Mouse (Mus musculus): Measurements from ENCODE around the gene Ankk1.

The Ankk1 gene

DNA sequence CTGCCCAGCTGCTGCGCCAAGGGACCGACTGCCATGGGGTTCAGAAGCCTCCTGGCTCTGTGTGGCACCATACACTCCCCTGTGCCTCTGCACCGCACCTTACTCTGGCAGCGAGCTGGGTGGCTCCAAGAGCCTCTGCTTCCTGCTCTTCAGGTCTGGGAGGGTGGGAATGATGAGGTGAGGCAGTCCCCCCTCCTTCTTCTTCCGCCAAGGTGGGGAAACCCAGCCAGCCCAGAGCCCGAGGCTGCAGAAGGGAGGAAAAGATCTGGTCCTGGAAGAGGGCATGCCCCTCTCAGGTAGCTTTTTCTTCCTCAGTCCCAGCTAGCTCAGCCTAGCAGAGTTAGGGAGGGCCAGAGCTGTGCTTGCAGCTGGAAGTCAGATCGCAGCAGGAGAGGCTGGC, at the start of gene Ankk1:
TSS of gene Ankk1 (minus strand) at position 101 of the 400 bp plus-strand sequence.
- in situ Hi-C loops (cut with MboI; ENCODE audit: low sequenced_read_pairs) = no loop called here

DNA sequence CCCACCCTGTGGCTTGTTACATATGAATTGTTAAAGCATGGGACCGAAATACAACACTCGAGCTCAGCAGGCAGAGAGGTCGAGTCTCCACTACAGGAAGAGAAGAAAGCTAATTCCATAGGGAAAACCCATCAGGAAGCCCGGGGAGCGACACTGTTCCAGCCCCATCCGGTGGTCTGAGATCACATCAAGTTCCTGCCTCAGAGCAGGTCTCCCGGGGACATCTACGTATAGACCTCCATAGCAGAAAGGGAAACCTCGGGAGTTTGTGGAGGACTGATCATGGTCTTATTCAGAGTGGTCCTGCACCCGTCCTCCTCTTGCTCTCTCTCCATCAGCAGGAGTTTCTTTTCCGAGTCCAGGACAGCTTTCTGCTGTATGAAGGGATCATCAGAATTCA, 45.3 kb upstream of the Ankk1 start:
- in situ Hi-C loops (cut with MboI; ENCODE audit: low sequenced_read_pairs) = no loop called here

DNA sequence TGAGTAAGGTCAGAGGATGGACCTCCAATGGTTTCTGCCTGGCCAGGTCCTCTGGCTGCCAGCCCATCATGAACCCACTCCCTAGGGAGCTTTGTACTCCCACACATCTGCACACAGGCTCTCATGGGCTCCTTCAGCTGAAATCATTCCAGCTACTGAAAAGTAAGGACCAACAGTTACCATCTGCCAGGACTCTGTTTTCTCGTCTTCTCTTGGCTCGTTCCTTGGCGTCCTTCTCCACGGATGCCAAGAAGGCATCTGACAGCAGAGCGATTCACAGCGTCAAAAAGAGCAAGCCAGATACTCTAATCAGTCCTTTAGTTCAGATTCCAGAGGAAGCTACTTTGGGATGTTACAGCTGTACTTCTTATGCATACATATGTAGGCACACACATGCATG, 44.1 kb upstream of the Ankk1 start:
- in situ Hi-C loops (cut with MboI; ENCODE audit: low sequenced_read_pairs) = no loop called here

- in situ Hi-C loops (cut with MboI; ENCODE audit: low sequenced_read_pairs) = no loop called here
Observed at GRCm38 (mm10) chr9:49470006-49470405, 43.2 kb upstream of the Ankk1 start.

- in situ Hi-C loops (cut with MboI; ENCODE audit: low sequenced_read_pairs) = no loop called here
Observed at GRCm38 (mm10) chr9:49456136-49456535, 29.3 kb upstream of the Ankk1 start.

DNA sequence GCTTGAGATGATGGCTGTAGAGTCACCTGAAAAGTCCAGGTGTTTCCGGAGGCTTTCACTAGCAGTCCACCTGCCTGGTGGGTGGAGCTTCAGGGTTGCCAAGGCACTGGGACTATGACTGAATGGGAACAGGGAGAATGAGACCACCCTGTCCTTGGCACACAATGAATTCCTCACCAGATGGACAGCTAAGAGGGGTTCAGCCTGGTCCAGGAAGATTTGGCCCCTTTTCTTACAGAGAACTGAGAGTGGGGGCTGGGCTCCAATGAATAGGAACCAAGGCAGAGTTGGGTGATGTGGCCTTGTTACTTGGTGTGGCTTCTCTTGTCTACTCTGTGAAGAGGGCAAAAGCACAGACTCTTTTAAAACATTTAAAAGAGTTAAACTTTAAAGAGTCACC, 25.6 kb upstream of the Ankk1 start:
- in situ Hi-C loops (cut with MboI; ENCODE audit: low sequenced_read_pairs) = no loop called here

DNA sequence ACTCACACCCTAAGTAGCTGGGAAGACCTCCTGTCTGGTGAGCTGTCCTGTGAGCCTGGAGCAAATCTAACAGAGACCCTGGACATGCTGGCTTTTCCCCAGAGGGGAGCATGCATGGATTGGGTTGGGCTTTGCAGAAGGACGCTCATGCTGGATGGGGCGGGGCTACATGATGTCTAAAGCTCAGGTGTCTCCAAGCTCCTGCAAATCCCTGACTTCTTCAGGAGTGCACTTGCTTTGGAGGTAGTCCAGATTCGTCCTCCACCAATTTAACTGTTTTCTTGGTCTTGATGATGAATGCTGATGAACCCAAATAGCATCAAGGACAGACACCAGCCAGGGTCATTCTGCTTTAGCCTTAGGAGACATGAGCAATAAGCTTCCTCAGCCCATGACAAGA, 23.7 kb upstream of the Ankk1 start:
- in situ Hi-C loops (cut with MboI; ENCODE audit: low sequenced_read_pairs) = no loop called here

DNA sequence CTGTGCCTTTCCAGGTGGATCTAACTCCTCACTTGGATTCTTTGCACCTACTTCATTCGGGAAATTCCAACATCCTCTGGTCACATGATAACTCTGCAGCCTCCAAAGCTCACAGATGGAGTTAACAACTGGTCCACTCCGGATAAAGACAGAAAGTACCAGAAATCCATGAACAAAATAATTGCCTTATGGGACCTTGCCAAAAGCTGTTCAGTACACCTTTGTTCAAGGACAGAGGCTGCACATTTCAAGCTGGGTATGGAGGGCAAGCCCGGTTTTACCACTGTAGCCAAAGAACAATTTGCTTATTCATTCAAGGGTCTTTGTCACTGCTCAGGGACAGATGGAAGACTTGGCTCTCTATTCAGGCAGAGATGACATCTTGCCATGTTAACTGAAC, 15.8 kb upstream of the Ankk1 start:
- in situ Hi-C loops (cut with MboI; ENCODE audit: low sequenced_read_pairs) = no loop called here

DNA sequence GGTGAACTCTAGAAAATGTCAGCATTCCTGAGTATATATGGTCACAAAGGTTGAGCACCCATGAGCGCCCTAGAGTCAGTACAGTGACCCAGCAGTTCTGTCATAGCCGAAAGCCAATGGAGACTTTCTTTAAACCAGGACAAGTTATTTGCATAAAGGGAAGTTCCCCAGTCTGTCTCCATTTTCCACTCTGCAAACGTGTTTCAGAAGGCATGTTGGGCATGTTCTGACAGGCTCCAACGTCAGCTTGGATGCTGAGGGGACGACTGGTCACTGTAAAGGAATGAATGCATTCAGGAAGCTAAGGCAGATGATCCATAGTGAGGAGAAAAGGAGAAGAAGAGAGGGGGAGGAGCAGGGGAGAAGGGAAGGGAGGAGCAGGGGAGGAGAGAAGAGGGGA, 657 bp upstream of the Ankk1 start:
- in situ Hi-C loops (cut with MboI; ENCODE audit: low sequenced_read_pairs) = no loop called here

GRCm38 (mm10) chr9:49425585-49425984, 1.2 kb downstream of the Ankk1 start:
- in situ Hi-C loops (cut with MboI; ENCODE audit: low sequenced_read_pairs) = no loop called here

DNA sequence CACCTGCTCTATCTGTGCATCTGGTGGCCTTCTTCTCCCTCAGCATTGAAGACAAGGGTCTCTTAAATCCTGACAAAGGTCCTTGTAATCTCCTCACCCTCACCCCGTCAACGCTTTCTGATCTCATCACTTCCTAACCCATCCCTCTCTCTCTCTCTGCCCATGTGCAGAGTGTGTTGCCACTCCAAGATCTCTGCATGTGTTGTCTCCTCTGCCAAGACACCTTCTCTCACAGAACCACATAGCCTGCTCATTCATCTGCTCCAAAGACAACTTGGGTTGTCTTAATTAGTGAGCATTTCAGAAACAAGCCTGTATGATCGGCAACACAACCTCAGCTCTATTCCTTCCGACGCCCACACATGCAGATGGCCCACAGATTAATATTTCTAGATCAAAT, 3.0 kb downstream of the Ankk1 start:
- in situ Hi-C loops (cut with MboI; ENCODE audit: low sequenced_read_pairs) = no loop called here

DNA sequence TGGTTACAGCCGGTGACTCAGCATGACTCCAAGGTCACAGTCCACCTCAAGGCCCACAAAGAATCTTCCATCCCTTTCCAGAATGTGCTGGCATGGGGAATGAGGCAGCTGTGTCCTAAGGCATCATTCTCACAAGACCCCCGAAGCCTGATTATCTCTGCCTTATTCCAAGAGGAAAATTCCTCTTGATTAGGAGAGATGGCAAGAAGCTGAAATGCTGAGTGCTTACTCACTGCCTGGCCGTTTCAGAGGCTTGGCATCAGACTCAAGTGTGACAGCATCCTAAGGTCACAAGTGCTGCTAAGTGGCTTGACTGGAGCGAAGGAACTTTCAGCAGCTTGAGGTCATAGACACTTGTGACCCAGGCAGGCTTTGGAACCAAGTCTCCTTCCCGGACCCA, 16.2 kb downstream of the Ankk1 start:
- in situ Hi-C loops (cut with MboI; ENCODE audit: low sequenced_read_pairs) = no loop called here

DNA sequence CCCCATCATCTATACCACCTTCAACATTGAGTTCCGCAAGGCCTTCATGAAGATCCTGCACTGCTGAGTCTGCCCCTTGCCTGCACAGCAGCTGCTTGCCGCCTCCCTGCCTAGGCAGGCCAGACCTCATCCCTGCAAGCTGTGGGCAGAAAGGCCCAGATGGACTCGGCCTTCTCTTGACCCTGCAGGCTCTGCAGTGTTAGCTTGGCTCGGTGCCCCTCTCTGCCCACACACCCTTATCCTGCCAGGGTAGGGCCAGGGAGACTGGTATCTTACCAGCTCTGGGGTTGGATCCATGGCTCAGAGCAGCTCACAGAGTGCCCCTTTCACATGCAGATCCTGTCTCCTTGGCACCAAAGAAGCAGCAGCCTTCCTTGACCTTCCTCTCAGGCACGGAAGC, 19.8 kb downstream of the Ankk1 start:
- in situ Hi-C loops (cut with MboI; ENCODE audit: low sequenced_read_pairs) = no loop called here

DNA sequence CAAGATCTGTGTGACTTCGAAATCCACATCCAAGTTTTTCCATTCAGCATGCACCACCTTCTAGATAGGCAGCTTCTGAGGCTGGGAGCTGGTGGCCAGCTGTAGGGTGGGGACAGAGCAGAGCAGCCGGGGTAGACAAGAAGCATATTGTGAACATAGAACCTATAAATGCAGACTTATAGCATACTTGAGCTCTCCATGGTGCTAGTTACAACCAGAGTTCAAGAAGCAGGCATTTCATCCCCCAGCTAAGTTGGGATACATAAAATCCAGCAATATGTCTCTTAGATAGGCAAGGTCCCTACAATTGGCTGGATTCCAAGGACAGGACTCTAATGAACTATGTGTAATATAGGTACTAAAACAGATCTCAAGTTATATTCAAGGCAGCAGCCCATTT, 23.1 kb downstream of the Ankk1 start:
- in situ Hi-C loops (cut with MboI; ENCODE audit: low sequenced_read_pairs) = no loop called here

- in situ Hi-C loops (cut with MboI; ENCODE audit: low sequenced_read_pairs) = no loop called here
Observed at GRCm38 (mm10) chr9:49396006-49396405, 30.8 kb downstream of the Ankk1 start.

GRCm38 (mm10) chr9:49392242-49392641, 34.6 kb downstream of the Ankk1 start:
- in situ Hi-C loops (cut with MboI; ENCODE audit: low sequenced_read_pairs) = no loop called here

GRCm38 (mm10) chr9:49386119-49386518, 40.7 kb downstream of the Ankk1 start:
- in situ Hi-C loops (cut with MboI; ENCODE audit: low sequenced_read_pairs) = no loop called here

DNA sequence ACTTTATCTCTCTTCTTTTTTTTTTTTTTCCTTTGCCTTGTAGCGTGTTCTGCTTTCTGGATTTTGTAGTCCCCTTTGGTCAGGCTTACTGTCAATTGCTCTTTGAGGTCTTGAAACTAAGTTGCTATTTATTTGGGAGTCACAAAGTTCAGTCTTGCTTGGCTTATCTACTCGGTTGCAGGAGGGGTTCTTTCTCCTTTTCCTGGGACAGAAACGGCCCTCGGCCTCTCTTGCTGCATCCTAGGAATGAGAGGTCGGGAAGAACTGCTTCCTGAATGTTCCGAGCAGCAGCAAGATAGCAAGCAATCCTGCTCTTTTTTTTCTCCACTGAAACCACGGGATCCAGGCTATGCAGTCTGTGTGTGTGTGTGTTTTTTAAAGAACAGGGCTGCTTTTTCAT, 41.5 kb downstream of the Ankk1 start:
- in situ Hi-C loops (cut with MboI; ENCODE audit: low sequenced_read_pairs) = no loop called here

- in situ Hi-C loops (cut with MboI; ENCODE audit: low sequenced_read_pairs) = no loop called here
Observed at GRCm38 (mm10) chr9:49384855-49385254, 42.0 kb downstream of the Ankk1 start.

- in situ Hi-C loops (cut with MboI; ENCODE audit: low sequenced_read_pairs) = no loop called here
Observed at GRCm38 (mm10) chr9:49384041-49384440, 42.8 kb downstream of the Ankk1 start.

GRCm38 (mm10) chr9:49379962-49380361, 46.9 kb downstream of the Ankk1 start:
- in situ Hi-C loops (cut with MboI; ENCODE audit: low sequenced_read_pairs) = no loop called here

DNA sequence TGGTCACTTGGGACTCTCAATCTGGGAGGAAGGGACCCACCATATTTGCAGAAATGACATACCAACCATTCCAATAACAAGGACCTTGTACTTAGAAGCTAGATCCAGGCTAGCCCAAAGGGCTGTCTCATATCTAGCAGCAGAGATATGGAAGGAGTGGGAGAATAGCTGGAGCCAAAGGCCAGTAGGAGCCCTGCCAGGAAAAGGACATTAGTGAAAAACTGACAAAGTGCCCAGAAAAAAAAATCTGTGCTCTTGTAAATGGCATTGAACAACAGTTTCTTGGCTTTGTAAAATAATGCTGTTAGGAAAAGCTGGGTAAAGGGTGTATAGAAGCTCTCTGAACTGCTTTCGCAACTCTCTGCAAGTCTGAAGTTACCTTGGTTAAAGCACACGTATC, 52.9 kb downstream of the Ankk1 start:
- in situ Hi-C loops (cut with MboI; ENCODE audit: low sequenced_read_pairs) = no loop called here

- in situ Hi-C loops (cut with MboI; ENCODE audit: low sequenced_read_pairs) = no loop called here
Observed at GRCm38 (mm10) chr9:49365763-49366162, 61.1 kb downstream of the Ankk1 start.

Data from CH12F3 (cell line).